Mouse (Mus musculus): ENCODE data around the gene Cmc2. TPM values are rescaled to one million over a fixed set of nuclear protein-coding genes. Genes with fewer than 3 reads are reported as not detected.

Gene Cmc2
- polyA plus RNA-seq (2014; fragmentation: Nextera tagmentation; extraction: Ambion mirVana) = 77.6 and 79.5 TPM in 2 replicates

DNA sequence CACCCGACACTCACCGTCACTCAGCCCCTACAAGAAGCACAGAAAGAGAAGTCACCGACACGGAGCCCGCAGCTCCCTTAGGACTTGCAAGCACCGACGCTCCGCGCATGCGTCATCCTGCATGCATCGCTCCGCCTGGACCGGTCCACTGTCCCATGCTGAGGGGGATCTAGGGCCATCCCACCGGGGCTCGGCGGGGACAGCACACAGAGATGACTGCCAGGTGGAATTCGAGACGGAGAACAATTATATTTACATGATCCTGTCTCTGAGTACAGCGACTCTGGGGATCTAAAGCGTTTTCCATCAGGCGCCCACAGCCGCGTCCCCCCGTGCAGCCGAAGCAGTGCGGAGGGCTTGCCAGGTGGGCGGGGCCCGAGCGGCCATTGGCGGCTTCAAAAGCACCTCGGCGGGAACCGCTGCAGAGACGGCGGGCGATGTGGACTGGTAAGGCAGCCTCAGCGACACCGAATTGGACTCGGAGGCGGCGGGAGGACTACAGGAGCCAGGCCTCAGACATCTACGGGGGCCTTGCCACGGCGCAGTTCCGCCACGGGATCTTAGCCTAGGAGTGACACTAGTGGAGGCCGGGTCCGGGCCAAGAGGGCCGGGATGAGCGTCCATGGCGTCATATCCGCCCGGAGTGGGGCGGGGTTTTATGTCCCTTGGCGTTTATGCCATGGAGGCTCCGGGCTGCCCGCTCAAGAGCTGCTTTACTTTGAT lies at the start of gene Cmc2, which contains the start of gene Cenpn:
Gene Cmc2 (minus strand): TSS at position 119 of the 723 bp plus-strand sequence.
Gene Cenpn (plus strand): TSS at position 394 of the 723 bp plus-strand sequence.
- 0% methylated on average over 57 of the region's 57 CpGs for WGBS
- Histone ChIP-seq H3K4me1 (ENCODE audit: control insufficient read depth, insufficient read depth, low read length) (peaks cover 6% of the 10 kb centered on the region), H3K36me3 (ENCODE audit: control insufficient read depth, insufficient read depth, low read length) (peaks cover 3% of the 10 kb centered on the region; the same call in 1 of the 2 replicates), H3K27me3 (ENCODE audit: control insufficient read depth, insufficient read depth, low read length) (no peaks in the 10 kb centered on the region), H3K4me3 (ENCODE audit: low read depth, low read length) (peak within 1 kb of the TSS; percentile 68), H3K27ac (ENCODE audit: low read depth, low read length) (peak within 1 kb of the TSS; percentile 15; the same call in 1 of the 2 replicates), H3K4me2 (peak within 1 kb of the TSS; percentile 54), H3K9ac (ENCODE audit: low read length) (peak within 1 kb of the TSS; percentile 67), H3K9me3 (ENCODE audit: control insufficient read depth, low read length) (no peaks in the 10 kb centered on the region)
- peak; percentile 100 for DNase-seq (ENCODE audit: low spot score, missing footprints)
- peak; percentile 95 for ATAC-seq (ENCODE audit: low FRiP score)

DNA sequence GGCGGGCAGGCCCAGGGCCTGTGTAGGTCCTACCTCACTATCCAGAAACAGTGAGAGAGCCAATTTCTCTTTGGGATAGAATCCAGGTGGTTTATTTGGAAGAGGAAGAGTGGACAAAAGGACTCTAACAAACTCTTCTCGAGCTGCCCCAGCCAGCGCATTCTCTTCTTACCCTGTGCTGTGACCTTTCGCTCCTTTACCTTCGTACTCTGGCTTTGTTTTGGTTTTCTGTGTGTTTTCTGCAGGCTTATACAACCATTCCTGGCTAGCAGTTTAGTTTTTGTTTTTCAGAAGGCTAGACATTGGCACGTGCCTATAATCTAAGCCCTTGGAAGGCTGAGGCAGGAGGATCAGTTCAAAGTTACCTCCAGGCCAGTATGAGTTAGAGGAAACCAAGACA lies 48.3 kb upstream of the Cmc2 start:
- Histone ChIP-seq H3K27ac (ENCODE audit: low read depth, low read length) (no peak overlapping the region), H3K4me2 (no peak overlapping the region), H3K9ac (ENCODE audit: low read length) (no peak overlapping the region), H3K4me1 (ENCODE audit: control insufficient read depth, insufficient read depth, low read length) (no peaks in the 10 kb centered on the region), H3K36me3 (ENCODE audit: control insufficient read depth, insufficient read depth, low read length) (no peaks in the 10 kb centered on the region), H3K9me3 (ENCODE audit: control insufficient read depth, low read length) (no peaks in the 10 kb centered on the region), H3K27me3 (ENCODE audit: control insufficient read depth, insufficient read depth, low read length) (no peaks in the 10 kb centered on the region), H3K4me3 (ENCODE audit: low read depth, low read length) (no peak overlapping the region)
- DNase-seq (ENCODE audit: low spot score, missing footprints) (no peak), ATAC-seq (ENCODE audit: low FRiP score) (no peak)
- 80% methylated on average over 6 of the region's 6 CpGs for WGBS

- Histone ChIP-seq H3K9ac (ENCODE audit: low read length) (no peak overlapping the region), H3K9me3 (ENCODE audit: control insufficient read depth, low read length) (no peaks in the 10 kb centered on the region), H3K4me2 (no peak overlapping the region), H3K27me3 (ENCODE audit: control insufficient read depth, insufficient read depth, low read length) (no peaks in the 10 kb centered on the region), H3K4me1 (ENCODE audit: control insufficient read depth, insufficient read depth, low read length) (no peaks in the 10 kb centered on the region), H3K27ac (ENCODE audit: low read depth, low read length) (no peak overlapping the region), H3K36me3 (ENCODE audit: control insufficient read depth, insufficient read depth, low read length) (peaks cover 6% of the 10 kb centered on the region; the same call in 1 of the 2 replicates), H3K4me3 (ENCODE audit: low read depth, low read length) (no peak overlapping the region)
- no peak for DNase-seq (ENCODE audit: low spot score, missing footprints)
- ATAC-seq (ENCODE audit: low FRiP score) = no peak
- 92% methylated on average over 9 of the region's 9 CpGs for WGBS
Measured at GRCm38 (mm10) chr8:116954415-116954814, 33.2 kb upstream of the Cmc2 start.

DNA sequence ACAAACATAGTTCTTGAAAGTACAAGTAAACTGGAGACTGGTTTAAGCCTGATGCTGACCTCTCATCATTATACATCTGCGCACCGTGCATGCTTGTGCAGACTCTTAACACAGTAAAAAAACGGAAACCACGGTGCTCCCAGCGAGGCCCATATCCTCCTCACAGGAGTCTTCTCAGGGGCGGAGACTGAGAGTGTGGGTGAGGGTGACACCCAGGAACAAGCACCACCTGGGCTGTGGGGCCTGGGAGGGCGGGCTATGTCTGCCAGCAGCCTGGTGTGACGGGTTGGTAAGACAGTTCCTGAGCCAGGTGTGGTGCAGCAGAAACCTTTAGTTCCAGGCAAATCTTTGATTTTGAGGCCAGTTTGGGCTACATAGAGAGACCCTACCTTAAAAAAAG lies 31.2 kb upstream of the Cmc2 start:
- Histone ChIP-seq H3K9ac (ENCODE audit: low read length) (no peak overlapping the region), H3K4me2 (no peak overlapping the region), H3K4me3 (ENCODE audit: low read depth, low read length) (no peak overlapping the region), H3K27ac (ENCODE audit: low read depth, low read length) (no peak overlapping the region), H3K36me3 (ENCODE audit: control insufficient read depth, insufficient read depth, low read length) (peaks cover 3% of the 10 kb centered on the region; the same call in 1 of the 2 replicates), H3K9me3 (ENCODE audit: control insufficient read depth, low read length) (no peaks in the 10 kb centered on the region), H3K4me1 (ENCODE audit: control insufficient read depth, insufficient read depth, low read length) (no peaks in the 10 kb centered on the region), H3K27me3 (ENCODE audit: control insufficient read depth, insufficient read depth, low read length) (no peaks in the 10 kb centered on the region)
- ATAC-seq (ENCODE audit: low FRiP score) (no peak), DNase-seq (ENCODE audit: low spot score, missing footprints) (no peak)
- 91% methylated on average over 8 of the region's 8 CpGs for WGBS

- Histone ChIP-seq H3K9ac (ENCODE audit: low read length) (no peak overlapping the region), H3K9me3 (ENCODE audit: control insufficient read depth, low read length) (no peaks in the 10 kb centered on the region), H3K36me3 (ENCODE audit: control insufficient read depth, insufficient read depth, low read length) (peaks cover 2% of the 10 kb centered on the region; the same call in 1 of the 2 replicates), H3K27ac (ENCODE audit: low read depth, low read length) (no peak overlapping the region), H3K27me3 (ENCODE audit: control insufficient read depth, insufficient read depth, low read length) (no peaks in the 10 kb centered on the region), H3K4me1 (ENCODE audit: control insufficient read depth, insufficient read depth, low read length) (no peaks in the 10 kb centered on the region), H3K4me2 (no peak overlapping the region), H3K4me3 (ENCODE audit: low read depth, low read length) (no peak overlapping the region)
- no peak for DNase-seq (ENCODE audit: low spot score, missing footprints)
- WGBS = 97% methylated on average over 2 of the region's 2 CpGs
- no peak for ATAC-seq (ENCODE audit: low FRiP score)
Measured at GRCm38 (mm10) chr8:116951778-116952177, 30.5 kb upstream of the Cmc2 start.

DNA sequence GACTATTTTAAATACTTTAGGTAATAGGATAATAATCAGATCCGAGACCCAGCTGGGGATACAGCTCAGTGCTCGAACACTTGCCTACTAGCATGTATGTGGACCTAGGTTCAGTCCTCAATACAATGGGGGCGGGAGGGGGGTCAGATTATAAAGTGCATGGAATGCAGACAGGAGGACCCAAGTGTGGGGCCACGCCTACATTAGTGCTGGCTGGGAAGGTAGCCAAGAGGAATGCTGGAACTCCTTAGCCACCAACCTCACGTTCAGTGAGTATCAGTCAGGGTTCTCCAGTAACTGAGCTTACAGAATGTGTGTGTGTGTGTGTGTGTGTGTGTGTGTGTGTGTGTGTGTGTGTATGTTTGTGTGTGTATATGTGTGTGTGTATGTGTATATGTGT lies 30.1 kb upstream of the Cmc2 start:
- DNase-seq (ENCODE audit: low spot score, missing footprints) (no peak), ATAC-seq (ENCODE audit: low FRiP score) (no peak)
- 82% methylated on average over 5 of the region's 5 CpGs for WGBS
- no peaks in the 10 kb centered on the region for H3K9me3 ChIP-seq (ENCODE audit: control insufficient read depth, low read length)
- no peak overlapping the region for H3K4me3 ChIP-seq (ENCODE audit: low read depth, low read length)
- H3K27ac ChIP-seq (ENCODE audit: low read depth, low read length) = no peak overlapping the region
- H3K4me1 ChIP-seq (ENCODE audit: control insufficient read depth, insufficient read depth, low read length) = no peaks in the 10 kb centered on the region
- no peak overlapping the region for H3K4me2 ChIP-seq
- H3K9ac ChIP-seq (ENCODE audit: low read length) = no peak overlapping the region
- no peaks in the 10 kb centered on the region for H3K27me3 ChIP-seq (ENCODE audit: control insufficient read depth, insufficient read depth, low read length)
- H3K36me3 ChIP-seq (ENCODE audit: control insufficient read depth, insufficient read depth, low read length) = peaks cover 2% of the 10 kb centered on the region; the same call in 1 of the 2 replicates

GRCm38 (mm10) chr8:116947589-116947988 lies 26.3 kb upstream of the Cmc2 start:
- Histone ChIP-seq H3K27ac (ENCODE audit: low read depth, low read length) (no peak overlapping the region), H3K9ac (ENCODE audit: low read length) (no peak overlapping the region), H3K27me3 (ENCODE audit: control insufficient read depth, insufficient read depth, low read length) (no peaks in the 10 kb centered on the region), H3K9me3 (ENCODE audit: control insufficient read depth, low read length) (no peaks in the 10 kb centered on the region), H3K4me1 (ENCODE audit: control insufficient read depth, insufficient read depth, low read length) (peaks cover 9% of the 10 kb centered on the region; the same call in 1 of the 2 replicates), H3K36me3 (ENCODE audit: control insufficient read depth, insufficient read depth, low read length) (no peaks in the 10 kb centered on the region), H3K4me2 (no peak overlapping the region), H3K4me3 (ENCODE audit: low read depth, low read length) (no peak overlapping the region)
- DNase-seq (ENCODE audit: low spot score, missing footprints) = no peak
- no peak for ATAC-seq (ENCODE audit: low FRiP score)
- WGBS = 91% methylated on average over 7 of the region's 7 CpGs

GRCm38 (mm10) chr8:116946851-116947250 lies 25.6 kb upstream of the Cmc2 start:
- Histone ChIP-seq H3K36me3 (ENCODE audit: control insufficient read depth, insufficient read depth, low read length) (no peaks in the 10 kb centered on the region), H3K9me3 (ENCODE audit: control insufficient read depth, low read length) (no peaks in the 10 kb centered on the region), H3K27ac (ENCODE audit: low read depth, low read length) (no peak overlapping the region), H3K27me3 (ENCODE audit: control insufficient read depth, insufficient read depth, low read length) (no peaks in the 10 kb centered on the region), H3K9ac (ENCODE audit: low read length) (no peak overlapping the region), H3K4me3 (ENCODE audit: low read depth, low read length) (no peak overlapping the region), H3K4me2 (no peak overlapping the region), H3K4me1 (ENCODE audit: control insufficient read depth, insufficient read depth, low read length) (peaks cover 9% of the 10 kb centered on the region; the same call in 1 of the 2 replicates)
- DNase-seq (ENCODE audit: low spot score, missing footprints) (no peak), ATAC-seq (ENCODE audit: low FRiP score) (no peak)
- WGBS = 84% methylated on average over 6 of the region's 6 CpGs

GRCm38 (mm10) chr8:116946268-116946838 lies 25.1 kb upstream of the Cmc2 start:
- Histone ChIP-seq H3K4me1 (ENCODE audit: control insufficient read depth, insufficient read depth, low read length) (peaks cover 9% of the 10 kb centered on the region; the same call in 1 of the 2 replicates), H3K27me3 (ENCODE audit: control insufficient read depth, insufficient read depth, low read length) (no peaks in the 10 kb centered on the region), H3K9me3 (ENCODE audit: control insufficient read depth, low read length) (no peaks in the 10 kb centered on the region), H3K4me3 (ENCODE audit: low read depth, low read length) (no peak overlapping the region), H3K27ac (ENCODE audit: low read depth, low read length) (no peak overlapping the region), H3K4me2 (no peak overlapping the region), H3K36me3 (ENCODE audit: control insufficient read depth, insufficient read depth, low read length) (no peaks in the 10 kb centered on the region), H3K9ac (ENCODE audit: low read length) (no peak overlapping the region)
- DNase-seq (ENCODE audit: low spot score, missing footprints) (no peak), ATAC-seq (ENCODE audit: low FRiP score) (no peak)
- WGBS = 87% methylated on average over 21 of the region's 21 CpGs

Data from midbrain, embryonic 11.5 days (tissue).